Mouse (Mus musculus) left cerebral cortex, adult 8-10 months (tissue): ENCODE results near the gene Baz2b. TPM values are rescaled to one million over a fixed set of nuclear protein-coding genes. Genes with fewer than 3 reads are reported as not detected.

ENCODE experiments used
- DNase-seq, 2 experiments: peaks; one replicate each; pipeline ENCODE4 v3.0.0; 2022; ENCODE audit warnings: low spot score in 2 of 2
- total RNA-seq, 4 experiments: library from RNA; stranded (reverse); gene quantifications; 2 replicates each; pipeline ENCODE4 v1.2.4; 2022

Baz2b gene
- total RNA-seq, 4 experiments from 2014 or later, result 51.5 to 64.8 (median 61.7) TPM

- DNase-seq, result no peak
Measured at GRCm38 (mm10) chr2:60132269-60133042, 77.2 kb downstream of the Baz2b start.

GRCm38 (mm10) chr2:60128631-60129030 is 81.0 kb downstream of the Baz2b start:
- no peak for DNase-seq

GRCm38 (mm10) chr2:60126831-60127230 is 82.8 kb downstream of the Baz2b start:
- DNase-seq, result no peak

- no peak for DNase-seq
Measured at GRCm38 (mm10) chr2:60126292-60126691, 83.3 kb downstream of the Baz2b start.

- peak; percentile 24 to 45 for DNase-seq
Measured at GRCm38 (mm10) chr2:60125049-60126004, 84.3 kb downstream of the Baz2b start.

- peak; percentile 20 to 36 for DNase-seq
Measured at GRCm38 (mm10) chr2:60124648-60125048, 85.0 kb downstream of the Baz2b start.

GRCm38 (mm10) chr2:60123911-60124647 is 85.6 kb downstream of the Baz2b start:
- DNase-seq, result no peak

GRCm38 (mm10) chr2:60123061-60123874 is 86.4 kb downstream of the Baz2b start:
- no peak for DNase-seq

GRCm38 (mm10) chr2:60122188-60122587 is 87.5 kb downstream of the Baz2b start:
- no peak for DNase-seq

- DNase-seq, result no peak
Measured at GRCm38 (mm10) chr2:60120681-60121080, 89.0 kb downstream of the Baz2b start.

- DNase-seq, result no peak
Measured at GRCm38 (mm10) chr2:60118684-60119558, 90.7 kb downstream of the Baz2b start.

- DNase-seq, result no peak
Measured at GRCm38 (mm10) chr2:60117867-60118266, 91.8 kb downstream of the Baz2b start.

GRCm38 (mm10) chr2:60115891-60116554 is 93.6 kb downstream of the Baz2b start:
- no peak for DNase-seq

- DNase-seq, result no peak
Measured at GRCm38 (mm10) chr2:60114901-60115300, 94.7 kb downstream of the Baz2b start.

- no peak for DNase-seq
Measured at GRCm38 (mm10) chr2:60113661-60114560, 95.7 kb downstream of the Baz2b start.

GRCm38 (mm10) chr2:60112116-60112515 is 97.5 kb downstream of the Baz2b start:
- DNase-seq, result peak in 1 of 2 experiments; percentile 36

GRCm38 (mm10) chr2:60109001-60109400 is 100.6 kb downstream of the Baz2b start:
- no peak for DNase-seq

GRCm38 (mm10) chr2:60096625-60097024 is 113.0 kb downstream of the Baz2b start:
- DNase-seq, result no peak
